1 mouse cellular context compared by ENCODE assay signal in the genomic region with DNA sequence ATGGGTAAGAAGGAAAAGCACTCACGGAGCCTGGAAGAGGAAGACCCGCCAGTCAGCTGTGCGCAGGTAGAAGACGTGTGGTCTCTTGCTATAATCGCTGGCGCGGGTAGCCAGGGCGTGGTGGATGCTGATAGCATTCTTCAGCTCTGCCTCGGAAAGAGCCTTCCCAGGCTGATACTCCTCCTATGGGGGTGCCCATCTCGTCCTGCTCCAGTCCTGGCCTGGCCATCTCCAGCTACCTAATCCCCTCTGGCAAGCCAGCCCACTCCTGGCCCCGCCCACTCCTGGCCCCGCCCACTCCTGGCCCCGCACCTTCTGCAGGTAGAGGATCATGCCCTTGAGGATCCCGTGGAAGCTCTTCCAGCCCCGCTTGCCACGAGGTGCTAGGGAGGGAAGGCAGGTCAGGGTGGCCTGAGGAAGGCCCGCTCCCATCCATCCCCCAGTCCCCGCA.
TF ChIP-seq lines count a peak whose summit lies in the region.

No protein-coding gene starts in this region.

TF ChIP-seq in ES-E14, 5 proteins besides CTCF, POLR2A, EP300 and RAD21:
- TF ChIP-seq MAFK (IDR thresholded peaks at IDR 0.05; ENCODE audit: insufficient read depth, low read depth, low read length) (no peak), HCFC1 (IDR thresholded peaks at IDR 0.05; ENCODE audit: borderline replicate concordance, insufficient read depth, low read length) (no peak), ZC3H11A (IDR thresholded peaks at IDR 0.05; ENCODE audit: borderline replicate concordance, low read depth, low read length) (no peak), ZNF384 (IDR thresholded peaks at IDR 0.05; ENCODE audit: low read depth, low read length) (no peak), CHD2 (IDR thresholded peaks at IDR 0.05; ENCODE audit: low read depth, low read length) (no peak)
